Mouse (Mus musculus) small intestine, adult 2 months (tissue): Measurements from ENCODE around the gene Cdkl2. TPM values are rescaled to one million over a fixed set of nuclear protein-coding genes. Genes with fewer than 3 reads are reported as not detected.

Experiments
- H3K27ac ChIP-seq: fragments of 200-500 bp; 2 replicates; pipeline ENCODE4 v1.5.1; 2012; ENCODE audit warnings: low read depth, low read length, control low read depth, inconsistent platforms; ENCODE audit not compliant: insufficient read depth
- H3K27me3 ChIP-seq: fragments of 200-500 bp; 2 replicates; pipeline ENCODE4 v1.6.1; 2012; ENCODE audit warnings: mild to moderate bottlenecking, moderate library complexity, low read length, inconsistent platforms; ENCODE audit not compliant: control insufficient read depth, insufficient read depth
- H3K36me3 ChIP-seq: fragments of 200-500 bp; 2 replicates; pipeline ENCODE4 v1.6.1; 2012; ENCODE audit warnings: mild to moderate bottlenecking, low read length, control low read depth, inconsistent platforms; ENCODE audit not compliant: control insufficient read depth, insufficient read depth
- H3K4me1 ChIP-seq: fragments of 200-500 bp; 2 replicates; pipeline ENCODE4 v1.6.1; 2012; ENCODE audit warnings: low read length, inconsistent platforms, mixed read lengths; ENCODE audit not compliant: control insufficient read depth, insufficient read depth, insufficient read length
- H3K4me3 ChIP-seq: fragments of 200-500 bp; 2 replicates; pipeline ENCODE4 v1.5.1; 2012; ENCODE audit warnings: low read depth, mild to moderate bottlenecking, control low read depth, inconsistent platforms, low read length, moderate library complexity
- CTCF ChIP-seq: fragments of 200-500 bp; IDR thresholded peaks from 2 replicates; pipeline ENCODE4 v1.5.1; 2012; ENCODE audit warnings: low read depth, mild to moderate bottlenecking, control low read depth, inconsistent platforms, low read length, moderate library complexity, mixed read lengths; ENCODE audit not compliant: insufficient replicate concordance, insufficient read length; ENCODE audit errors: extremely low read depth
- POLR2A ChIP-seq: fragments of 200-500 bp; IDR thresholded peaks from 2 replicates; pipeline ENCODE4 v1.6.1; 2012; ENCODE audit warnings: low read depth, mild to moderate bottlenecking, control low read depth, inconsistent platforms, low read length, moderate library complexity
- WGBS: fragments of 180-500 bp; shearing (Covaris S2); methylation state at CpG from one replicate; pipeline ENCODE4 v1.1.7; 2018; 5-methylcytosine and 5-hydroxymethylcytosine counted together
- polyA plus RNA-seq: library from polyadenylated mRNA; depleted of rRNA; stranded (reverse); fragments of >200 nt; gene quantifications from 2 replicates; pipeline ENCODE4 v1.2.3, GENCODE M21; 2012

Gene Cdkl2
- polyA plus RNA-seq, 1 experiment = 0.41 TPM

- Histone ChIP-seq H3K27ac (no peak overlapping the region), H3K4me3 (no peak overlapping the region), H3K4me1 (peaks cover 5% of the 10 kb centered on the region; the same call in 1 of the 2 replicates), H3K27me3 (no peaks in the 10 kb centered on the region), H3K36me3 (no peaks in the 10 kb centered on the region)
- WGBS = 24% methylated on average over 1 of the region's 1 CpGs
- TF ChIP-seq POLR2A (no peak), CTCF (no peak)
Observed at GRCm38 (mm10) chr5:92080400-92080799, 36.7 kb upstream of the Cdkl2 start.

DNA sequence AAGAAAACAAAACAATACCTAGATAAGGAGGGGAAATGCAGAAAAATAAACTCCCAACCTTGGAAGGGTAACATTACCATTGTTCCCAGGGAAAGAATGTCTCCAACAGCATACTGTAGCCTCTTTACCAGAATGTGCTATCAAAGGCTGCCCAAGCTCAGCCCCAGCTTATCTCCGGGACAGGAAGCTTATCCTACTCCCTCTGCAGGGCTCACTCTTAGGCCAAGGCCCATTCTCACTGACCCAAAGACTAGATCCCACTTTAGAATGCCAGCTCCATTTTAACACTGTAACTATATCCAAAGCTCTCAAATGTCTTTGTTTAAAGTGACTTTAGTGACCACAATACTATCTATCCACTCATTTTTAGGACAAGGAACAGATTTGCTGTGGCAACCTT is 35.6 kb upstream of the Cdkl2 start:
- TF ChIP-seq CTCF (no peak), POLR2A (no peak)
- H3K27me3 ChIP-seq = no peaks in the 10 kb centered on the region
- WGBS = 14% methylated on average over 1 of the region's 1 CpGs
- H3K4me3 ChIP-seq = no peak overlapping the region
- no peaks in the 10 kb centered on the region for H3K36me3 ChIP-seq
- H3K27ac ChIP-seq = no peak overlapping the region
- H3K4me1 ChIP-seq = peaks cover 5% of the 10 kb centered on the region; the same call in 1 of the 2 replicates

DNA sequence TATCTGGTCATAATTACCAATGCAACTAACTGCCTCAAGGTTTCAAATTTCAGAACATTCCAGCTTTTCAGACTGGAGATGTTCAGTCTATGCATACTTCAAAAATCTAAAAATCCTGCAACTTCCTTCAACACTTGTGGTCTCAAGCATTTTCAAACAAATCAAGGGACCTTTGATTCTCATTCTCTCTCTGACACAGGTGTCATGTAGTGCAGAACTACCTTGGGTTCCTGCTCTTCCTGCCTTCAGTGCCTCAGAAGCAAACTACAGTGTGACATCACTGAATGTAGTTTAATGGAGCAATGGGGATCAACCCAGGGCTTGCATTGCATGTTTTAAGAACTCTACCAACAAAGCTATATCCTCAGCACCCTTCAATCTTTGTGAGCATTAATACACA is 35.1 kb upstream of the Cdkl2 start:
- H3K4me3 ChIP-seq = no peak overlapping the region
- TF ChIP-seq CTCF = no peak
- no peaks in the 10 kb centered on the region for H3K36me3 ChIP-seq

GRCm38 (mm10) chr5:92076273-92076672 is 32.6 kb upstream of the Cdkl2 start:
- H3K4me3 ChIP-seq = no peak overlapping the region
- TF ChIP-seq CTCF = peak; percentile 50; the same call in 1 of the 2 replicates
- no peak for TF ChIP-seq POLR2A
- no peaks in the 10 kb centered on the region for H3K27me3 ChIP-seq
- 25% methylated on average over 1 of the region's 1 CpGs for WGBS
- H3K4me1 ChIP-seq = peaks cover 5% of the 10 kb centered on the region
- peaks cover 8% of the 10 kb centered on the region for H3K36me3 ChIP-seq
- no peak overlapping the region for H3K27ac ChIP-seq

More for the DNA sequence above, 35.1 kb upstream of the Cdkl2 start:
- H3K27me3 ChIP-seq = no peaks in the 10 kb centered on the region
- H3K27ac ChIP-seq = no peak overlapping the region
- peaks cover 7% of the 10 kb centered on the region for H3K4me1 ChIP-seq

DNA sequence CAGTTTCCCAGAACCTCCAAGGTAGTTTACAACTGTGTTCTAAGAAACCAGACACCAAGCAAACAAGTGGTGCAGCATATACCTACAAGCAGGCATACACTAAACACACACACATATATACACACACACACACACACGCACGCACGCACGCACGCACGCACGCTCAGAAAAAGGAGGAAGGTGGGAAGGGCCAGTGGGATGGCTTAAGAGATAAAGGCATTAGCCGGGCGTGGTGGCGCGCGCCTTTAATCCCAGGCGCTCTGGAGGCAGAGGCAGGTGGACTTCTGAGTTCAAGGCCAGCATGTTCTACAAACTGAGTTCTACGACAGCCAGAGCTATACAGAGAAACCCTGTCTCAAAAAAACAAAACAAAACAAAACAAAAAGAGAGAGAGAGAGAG is 30.4 kb upstream of the Cdkl2 start:
- H3K27ac ChIP-seq = no peak overlapping the region
- TF ChIP-seq POLR2A (no peak), CTCF (no peak)
- H3K36me3 ChIP-seq = peaks cover 18% of the 10 kb centered on the region
- H3K4me1 ChIP-seq = peaks cover 2% of the 10 kb centered on the region
- WGBS = 61% methylated on average over 14 of the region's 14 CpGs
- no peaks in the 10 kb centered on the region for H3K27me3 ChIP-seq
- no peak overlapping the region for H3K4me3 ChIP-seq

DNA sequence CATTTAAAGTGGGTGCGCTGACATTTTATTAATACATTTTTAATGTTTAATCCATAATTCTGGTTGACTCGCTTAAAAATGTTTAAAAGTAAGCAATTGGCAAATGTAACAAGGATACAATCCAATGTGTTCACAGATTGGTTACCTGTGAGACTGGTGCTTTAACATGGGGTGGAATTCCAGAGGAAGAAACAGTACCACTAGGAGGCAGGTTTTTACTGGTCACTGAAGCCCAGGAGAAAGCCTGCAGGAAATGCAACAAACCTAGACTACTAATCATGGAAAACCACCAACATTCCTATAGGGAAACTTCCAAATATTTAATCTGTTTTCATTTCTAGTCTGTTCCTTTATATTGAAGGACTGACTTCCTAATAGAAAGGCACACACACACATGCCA is 19.5 kb upstream of the Cdkl2 start:
- Histone ChIP-seq H3K36me3 (peaks cover 51% of the 10 kb centered on the region), H3K4me1 (peaks cover 6% of the 10 kb centered on the region; the same call in 1 of the 2 replicates), H3K27ac (no peak overlapping the region), H3K27me3 (no peaks in the 10 kb centered on the region), H3K4me3 (no peak overlapping the region)
- TF ChIP-seq POLR2A = no peak
- TF ChIP-seq CTCF = no peak
- 97% methylated on average over 2 of the region's 2 CpGs for WGBS

GRCm38 (mm10) chr5:92052866-92053265 is 9.2 kb upstream of the Cdkl2 start:
- TF ChIP-seq POLR2A = no peak
- TF ChIP-seq CTCF = no peak
- WGBS = 86% methylated on average over 6 of the region's 6 CpGs
- Histone ChIP-seq H3K36me3 (peaks cover 45% of the 10 kb centered on the region), H3K4me1 (no peaks in the 10 kb centered on the region; the same call in 1 of the 2 replicates), H3K27ac (no peak overlapping the region), H3K27me3 (no peaks in the 10 kb centered on the region), H3K4me3 (no peak overlapping the region)

GRCm38 (mm10) chr5:92050419-92050818 is 6.7 kb upstream of the Cdkl2 start:
- Histone ChIP-seq H3K27ac (no peak overlapping the region), H3K27me3 (no peaks in the 10 kb centered on the region), H3K4me1 (no peaks in the 10 kb centered on the region), H3K36me3 (peaks cover 25% of the 10 kb centered on the region), H3K4me3 (no peak overlapping the region)
- WGBS = 78% methylated on average over 3 of the region's 3 CpGs
- TF ChIP-seq CTCF = no peak
- TF ChIP-seq POLR2A = no peak
